Mouse (Mus musculus): ENCODE measurements at regions not wholly inside any gene's neighbourhood (a gene's known extent, or its start where the extent isn't known, plus 50 kb on each side); places are given as distances from the start of the nearest gene placed in this dataset.

DNA sequence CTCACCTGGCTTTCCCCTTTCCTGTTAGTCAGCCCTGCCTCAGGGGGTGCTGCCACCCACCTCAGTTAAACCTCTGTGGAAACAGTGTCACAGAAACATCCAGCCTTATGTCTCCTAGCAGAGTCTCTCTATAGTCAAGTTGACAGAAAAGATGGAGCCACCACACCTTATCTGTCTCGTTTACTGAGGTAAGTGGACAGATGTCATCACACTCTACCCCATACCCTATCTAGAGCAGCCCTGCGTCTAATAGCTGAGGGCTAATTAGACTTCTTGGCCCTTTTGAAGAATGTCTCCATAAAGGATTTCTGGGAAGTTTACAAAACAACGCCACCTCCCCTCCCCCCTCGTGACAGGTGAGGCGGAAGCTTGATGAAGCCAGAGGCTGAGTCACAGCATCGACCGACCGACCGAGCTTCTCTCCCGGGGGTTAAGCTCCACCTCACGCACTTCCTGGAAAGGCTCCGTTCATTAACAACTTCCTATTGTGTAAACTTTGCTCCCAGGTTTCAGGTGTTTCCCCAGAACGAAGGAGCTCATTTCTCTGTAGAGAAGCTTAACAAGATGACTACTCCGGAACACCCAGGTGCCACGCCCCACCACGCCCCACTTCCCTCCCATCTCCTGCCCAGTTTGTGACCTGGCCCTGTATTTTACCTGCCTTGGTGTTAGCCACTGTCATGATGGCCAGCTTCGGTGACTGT is 319.4 kb downstream of the Zfp706 start:
- no peak for TF ChIP-seq CTCF (IDR thresholded peaks at IDR 0.05; ENCODE audit: extremely low read depth, insufficient read length, insufficient replicate concordance, low read depth, low read length)
- TF ChIP-seq POLR2A (IDR thresholded peaks at IDR 0.05; ENCODE audit: low read depth, low read length): no peak
